Mouse (Mus musculus) adrenal gland, postnatal 0 days (tissue): ENCODE measurements around the gene Haus4. TPM values are rescaled to one million over a fixed set of nuclear protein-coding genes. Genes with fewer than 3 reads are reported as not detected.

Source experiments
- polyA plus RNA-seq: library from polyadenylated mRNA; unstranded; fragments of >200 nt; fragmentation: Nextera tagmentation; extraction: Ambion mirVana; gene quantifications from 2 replicates; pipeline ENCODE4 v1.2.1, GENCODE M21; 2015

The Haus4 gene
- 36.1 and 74.7 TPM in 2 replicates for polyA plus RNA-seq

GRCm38 (mm10) chr14:54553975-54554769, at the start of gene Haus4:
Gene Haus4 (minus strand): TSS chr14:54554616.

DNA sequence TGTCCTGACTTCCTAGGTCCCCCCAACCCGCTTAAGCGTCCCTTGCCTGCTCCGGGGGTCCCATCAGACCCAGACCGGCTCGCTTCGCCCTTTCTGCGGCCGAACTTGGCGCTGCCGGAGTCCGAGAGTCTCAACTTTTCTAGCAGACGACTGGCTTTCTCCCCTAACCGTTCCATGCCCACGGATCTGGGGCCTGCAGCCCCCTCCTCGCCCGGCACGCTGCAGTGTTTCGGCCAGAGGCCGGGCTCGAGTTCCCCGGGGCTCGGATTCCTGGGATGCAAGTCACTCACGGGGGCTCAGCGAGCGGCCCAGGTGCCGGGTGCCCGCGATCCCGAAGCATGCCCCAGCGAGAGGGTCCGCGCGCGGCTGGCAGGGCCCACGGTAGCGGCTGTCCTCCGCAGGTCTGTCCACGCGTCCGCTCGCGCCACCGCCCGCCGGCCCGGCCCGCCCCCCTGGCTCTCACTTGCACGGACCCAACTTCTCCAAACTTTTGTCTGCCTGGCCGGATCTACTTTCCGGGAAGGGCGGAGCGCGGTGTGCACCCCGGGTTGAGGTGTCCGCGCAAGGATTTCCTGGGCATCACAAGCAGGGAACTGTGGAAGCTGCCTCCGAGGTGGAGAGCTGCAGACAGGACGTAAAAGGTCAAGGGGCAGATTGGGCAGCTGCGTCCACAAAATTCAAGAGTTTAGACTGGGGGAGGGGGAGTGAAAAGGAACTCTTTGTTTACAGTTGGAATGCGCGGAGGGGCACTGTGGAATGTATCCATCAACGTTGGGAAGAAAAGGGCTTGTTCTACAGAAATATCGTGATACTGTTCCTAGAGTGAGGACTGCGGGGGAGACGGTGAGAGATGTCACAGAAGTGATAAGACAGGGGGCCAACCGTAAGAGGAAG, 22.9 kb upstream of the Haus4 start, which contains the start of gene Ajuba:
Gene Ajuba, minus strand, starts transcription at position 470 of the 894 bp plus-strand sequence.

Other genes starting within 250 kb of the Haus4 start
- gene Oxa1l, start 193.8 kb downstream of the Haus4 start, polyA plus RNA-seq: 48.2 and 81.3 TPM in 2 replicates
- gene Slc7a7, start 136.8 kb downstream of the Haus4 start, polyA plus RNA-seq: 5.4 and 5.6 TPM in 2 replicates
- 384 and 418 TPM in 2 replicates for gene Mrpl52, start 127.7 kb downstream of the Haus4 start, polyA plus RNA-seq
- gene Mmp14, start 123.0 kb downstream of the Haus4 start, polyA plus RNA-seq: 105 and 119 TPM in 2 replicates
- gene Lrp10, start 90.5 kb downstream of the Haus4 start, polyA plus RNA-seq: 44.9 and 74.5 TPM in 2 replicates
- 1.4 and 2.5 TPM in 2 replicates for gene Rem2, start 78.5 kb downstream of the Haus4 start, polyA plus RNA-seq
- gene Prmt5, start 37.1 kb downstream of the Haus4 start, polyA plus RNA-seq: 27.4 and 39.2 TPM in 2 replicates
- 14.2 and 19.9 TPM in 2 replicates for gene Ajuba, start 22.9 kb upstream of the Haus4 start, polyA plus RNA-seq
- 3.4 and 3.5 TPM in 2 replicates for gene 4931414P19Rik, start 51.4 kb upstream of the Haus4 start, polyA plus RNA-seq
- 435 and 451 TPM in 2 replicates for gene Psmb5, start 63.4 kb upstream of the Haus4 start, polyA plus RNA-seq
- 0.03 TPM in 1 of 2 replicates, not detected in the other for gene Psmb11, start 66.8 kb upstream of the Haus4 start, polyA plus RNA-seq
- not detected in 2 replicates for gene Gm17606, start 86.3 kb upstream of the Haus4 start, polyA plus RNA-seq
- 0.80 and 0.84 TPM in 2 replicates for gene Cdh24, start 86.7 kb upstream of the Haus4 start, polyA plus RNA-seq
- gene 1700123O20Rik, start 131.6 kb upstream of the Haus4 start, polyA plus RNA-seq: 88.8 and 106 TPM in 2 replicates
- 49.4 and 65.2 TPM in 2 replicates for gene Acin1, start 132.3 kb upstream of the Haus4 start, polyA plus RNA-seq
- 0.11 and 0.19 TPM in 2 replicates for gene Gm29776, start 144.2 kb upstream of the Haus4 start, polyA plus RNA-seq
- 0.77 and 1.2 TPM in 2 replicates for gene Cebpe, start 157.6 kb upstream of the Haus4 start, polyA plus RNA-seq
- 16.5 and 30.8 TPM in 2 replicates for gene Slc7a8, start 227.3 kb upstream of the Haus4 start, polyA plus RNA-seq